Mouse (Mus musculus) G1E (cell line): ENCODE data around the gene Lrrc1.

Source experiments
- CTCF ChIP-seq: IDR thresholded peaks from 2 replicates; pipeline ENCODE4 v1.5.1; 2012; ENCODE audit warnings: low read depth, low read length, inconsistent platforms, mixed read lengths
- GATA1 ChIP-seq: IDR thresholded peaks from 2 replicates; pipeline ENCODE4 v1.6.1; 2012; ENCODE audit warnings: borderline replicate concordance, low read length, inconsistent platforms, mixed read lengths
- GATA2 ChIP-seq: IDR thresholded peaks from 2 replicates; pipeline ENCODE4 v1.6.1; 2012; ENCODE audit warnings: low read depth, low read length, inconsistent platforms, borderline replicate concordance
- POLR2AphosphoS5 ChIP-seq: IDR thresholded peaks from 2 replicates; pipeline ENCODE4 v1.6.1; 2012; ENCODE audit warnings: low read depth, low read length, inconsistent platforms; ENCODE audit not compliant: insufficient replicate concordance
- TAL1 ChIP-seq: conservative IDR thresholded peaks from 2 replicates; pipeline ENCODE4 v1.6.1; 2012; ENCODE audit warnings: low read depth, low read length, inconsistent platforms, mixed read lengths

DNA sequence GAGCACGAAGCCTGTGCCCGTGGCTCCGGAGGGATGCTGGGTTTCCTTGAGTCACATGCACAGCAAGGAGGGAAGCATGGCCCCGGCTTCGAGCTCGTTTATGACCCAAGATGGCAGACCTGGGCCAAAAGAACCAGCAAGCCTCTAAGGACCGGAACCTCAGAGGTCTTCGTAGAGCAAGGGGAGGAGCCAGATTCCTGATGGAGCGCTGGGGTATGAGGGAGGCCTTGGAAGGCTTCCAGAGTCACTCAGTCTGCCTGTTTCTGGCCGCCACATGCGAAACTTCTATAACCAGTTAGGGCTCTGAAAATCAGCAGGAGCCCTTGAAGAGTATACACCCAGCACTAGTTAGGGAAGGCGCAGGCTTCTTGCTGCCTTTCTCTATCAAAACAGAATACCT is 159.1 kb downstream of the Lrrc1 start:
- TF ChIP-seq CTCF (no peak), GATA2 (no peak), TAL1 (no peak), GATA1 (no peak), POLR2AphosphoS5 (no peak)
